Mouse (Mus musculus) embryonic fibroblast, embryonic 13.5 days (primary cell): Measurements from ENCODE around the gene Zfp78.

ENCODE experiments used
- CTCF ChIP-seq: IDR thresholded peaks from 2 replicates; pipeline ENCODE4 v1.5.1; 2011; ENCODE audit warnings: mild to moderate bottlenecking, control low read depth, low read length, moderate library complexity, borderline replicate concordance; ENCODE audit not compliant: insufficient read depth
- POLR2A ChIP-seq: IDR thresholded peaks from 2 replicates; pipeline ENCODE4 v1.6.1; 2011; ENCODE audit warnings: low read depth, mild to moderate bottlenecking, control low read depth, low read length, moderate library complexity

DNA sequence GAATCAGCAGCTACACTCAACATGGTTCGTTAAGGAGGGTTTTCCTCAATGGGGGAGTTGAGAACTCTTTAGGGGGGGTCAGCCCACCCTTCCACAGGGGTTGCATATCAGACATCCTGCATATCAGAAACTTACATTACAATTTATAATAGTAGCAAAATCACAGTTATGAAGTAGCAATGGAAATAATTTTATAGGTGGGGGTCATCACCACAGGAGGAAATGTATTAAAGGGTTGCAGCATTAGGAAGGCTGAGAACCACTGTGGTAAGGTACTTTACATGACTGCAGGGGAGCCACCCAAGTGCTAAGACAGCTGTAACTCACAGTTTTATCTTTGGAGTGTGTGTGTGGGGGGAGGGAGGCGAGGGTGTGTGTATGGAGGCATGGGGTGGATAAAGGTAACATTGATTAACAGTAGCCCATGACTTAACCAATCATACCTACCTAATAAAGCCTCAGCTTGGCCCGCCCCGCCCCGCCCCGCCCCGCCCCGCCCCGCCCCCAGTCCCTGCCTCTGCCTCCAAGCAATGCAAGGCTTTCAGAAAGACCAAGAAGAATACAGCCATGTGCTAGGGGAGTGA lies 2.5 kb upstream of the Zfp78 start:
- no peak for TF ChIP-seq CTCF
- TF ChIP-seq POLR2A = no peak
